Mouse (Mus musculus) left cerebral cortex, adult 6 months (tissue): ENCODE results near the gene Corin. TPM values are rescaled to one million over a fixed set of nuclear protein-coding genes. Genes with fewer than 3 reads are reported as not detected.

Experiments used
- long read RNA-seq, 2 experiments: library from polyadenylated mRNA; unstranded; transcript quantifications; one replicate each; pipeline ENCODE4 v2.0.0; 2019 to 2020
- polyA plus RNA-seq: library from polyadenylated mRNA; unstranded; fragments of <200 nt; fragmentation: Nextera tagmentation; gene quantifications from 2 replicates; pipeline ENCODE4 v1.2.3, GENCODE M21; 2021

Corin gene
- polyA plus RNA-seq = 0.04 and 0.05 TPM in 2 replicates
- long read RNA-seq, experiment 1, partial matches to known transcripts = 1 of 1 reads
- long read RNA-seq, experiment 1, other reads (novel, unspliced or antisense) = 0 of 1 reads
- long read RNA-seq, experiment 2 = 0 reads

GRCm38 (mm10) chr5:72503531-72504523, at the start of gene Corin:
Gene Corin (minus strand): TSS chr5:72504473.

Other genes with a start within 250 kb of the Corin start
- gene Nfxl1, start 55.2 kb upstream of the Corin start, polyA plus RNA-seq = 1.9 and 2.3 TPM in 2 replicates
- 0.11 and 0.42 TPM in 2 replicates for gene Zar1, start 76.8 kb upstream of the Corin start, polyA plus RNA-seq
- not detected in 2 replicates for gene Gm5868, start 83.1 kb upstream of the Corin start, polyA plus RNA-seq
- not detected in 2 replicates for gene Cnga1, start 139.8 kb upstream of the Corin start, polyA plus RNA-seq
- gene Nipal1, start 143.3 kb upstream of the Corin start, polyA plus RNA-seq = not detected in 2 replicates
- gene Txk, start 248.3 kb upstream of the Corin start, polyA plus RNA-seq = 0.05 and 0.32 TPM in 2 replicates